Mouse (Mus musculus): ENCODE data around the gene Frmd8. TPM values are rescaled to one million over a fixed set of nuclear protein-coding genes. Genes with fewer than 3 reads are reported as not detected.

Frmd8 gene
- polyA plus RNA-seq, 1 experiment from 2014 or later, result 15.8 TPM

- no peak overlapping the region for H3K4me2 ChIP-seq (ENCODE audit: low read depth, low read length)
- no peak for ATAC-seq (replicated peaks; ENCODE audit: insufficient number of reproducible peaks, low FRiP score, low TSS enrichment, low read depth)
- H3K36me3 ChIP-seq (replicated peaks; ENCODE audit: control insufficient read depth, insufficient read depth, low read depth, low read length), result no peaks in the 10 kb centered on the region
- peaks cover 2% of the 10 kb centered on the region; the same call in 1 of the 2 replicates for H3K4me1 ChIP-seq (ENCODE audit: control insufficient read depth, insufficient read depth, low read length)
- no peak overlapping the region for H3K9ac ChIP-seq (replicated peaks; ENCODE audit: low read length)
- WGBS, result 53% methylated on average over 4 of the region's 4 CpGs
- no peak overlapping the region for H3K27ac ChIP-seq (replicated peaks; ENCODE audit: low read depth, low read length)
- no peak overlapping the region for H3K4me3 ChIP-seq (ENCODE audit: low read depth, low read length)
- no peaks in the 10 kb centered on the region for H3K9me3 ChIP-seq (replicated peaks; ENCODE audit: control insufficient read depth, low read length)
- H3K27me3 ChIP-seq (ENCODE audit: control insufficient read depth, insufficient read depth, low read length), result no peaks in the 10 kb centered on the region
- DNase-seq (ENCODE audit: low spot score), result no peak
Observed at GRCm38 (mm10) chr19:5841389-5841946, 33.6 kb downstream of the Frmd8 start.

GRCm38 (mm10) chr19:5840890-5841388 lies 34.1 kb downstream of the Frmd8 start:
- no peak overlapping the region for H3K9ac ChIP-seq (replicated peaks; ENCODE audit: low read length)
- H3K27ac ChIP-seq (replicated peaks; ENCODE audit: low read depth, low read length), result no peak overlapping the region

GRCm38 (mm10) chr19:5840086-5840889 lies 34.8 kb downstream of the Frmd8 start:
- ATAC-seq (replicated peaks; ENCODE audit: insufficient number of reproducible peaks, low FRiP score, low TSS enrichment, low read depth), result no peak
- no peak overlapping the region for H3K9ac ChIP-seq (replicated peaks; ENCODE audit: low read length)

More at GRCm38 (mm10) chr19:5840890-5841388, 34.1 kb downstream of the Frmd8 start:
- 0 out of 2 replicates have a peak, but pooled peaks cover 2% of the 10 kb centered on the region for H3K4me1 ChIP-seq (ENCODE audit: control insufficient read depth, insufficient read depth, low read length)
- no peak overlapping the region for H3K4me2 ChIP-seq (ENCODE audit: low read depth, low read length)
- no peak overlapping the region for H3K4me3 ChIP-seq (ENCODE audit: low read depth, low read length)
- H3K9me3 ChIP-seq (replicated peaks; ENCODE audit: control insufficient read depth, low read length), result no peaks in the 10 kb centered on the region
- 84% methylated on average over 9 of the region's 9 CpGs for WGBS
- DNase-seq (ENCODE audit: low spot score) (no peak), ATAC-seq (replicated peaks; ENCODE audit: insufficient number of reproducible peaks, low FRiP score, low TSS enrichment, low read depth) (no peak)
- H3K27me3 ChIP-seq (ENCODE audit: control insufficient read depth, insufficient read depth, low read length), result no peaks in the 10 kb centered on the region
- no peaks in the 10 kb centered on the region for H3K36me3 ChIP-seq (replicated peaks; ENCODE audit: control insufficient read depth, insufficient read depth, low read depth, low read length)

GRCm38 (mm10) chr19:5839317-5840085 lies 35.6 kb downstream of the Frmd8 start:
- H3K27me3 ChIP-seq (ENCODE audit: control insufficient read depth, insufficient read depth, low read length), result no peaks in the 10 kb centered on the region
- 76% methylated on average over 14 of the region's 14 CpGs for WGBS
- no peaks in the 10 kb centered on the region for H3K36me3 ChIP-seq (replicated peaks; ENCODE audit: control insufficient read depth, insufficient read depth, low read depth, low read length)
- H3K4me3 ChIP-seq (ENCODE audit: low read depth, low read length), result no peak overlapping the region
- no peak for ATAC-seq (replicated peaks; ENCODE audit: insufficient number of reproducible peaks, low FRiP score, low TSS enrichment, low read depth)
- no peak overlapping the region for H3K4me2 ChIP-seq (ENCODE audit: low read depth, low read length)
- no peak overlapping the region for H3K27ac ChIP-seq (replicated peaks; ENCODE audit: low read depth, low read length)
- no peak overlapping the region for H3K9ac ChIP-seq (replicated peaks; ENCODE audit: low read length)
- H3K4me1 ChIP-seq (ENCODE audit: control insufficient read depth, insufficient read depth, low read length), result no peaks in the 10 kb centered on the region
- no peak for DNase-seq (ENCODE audit: low spot score)
- H3K9me3 ChIP-seq (replicated peaks; ENCODE audit: control insufficient read depth, low read length), result no peaks in the 10 kb centered on the region

More at GRCm38 (mm10) chr19:5840086-5840889, 34.8 kb downstream of the Frmd8 start:
- H3K4me3 ChIP-seq (ENCODE audit: low read depth, low read length), result no peak overlapping the region
- H3K27ac ChIP-seq (replicated peaks; ENCODE audit: low read depth, low read length), result no peak overlapping the region
- no peak overlapping the region for H3K4me2 ChIP-seq (ENCODE audit: low read depth, low read length)
- no peaks in the 10 kb centered on the region for H3K9me3 ChIP-seq (replicated peaks; ENCODE audit: control insufficient read depth, low read length)
- 74% methylated on average over 18 of the region's 18 CpGs for WGBS
- H3K36me3 ChIP-seq (replicated peaks; ENCODE audit: control insufficient read depth, insufficient read depth, low read depth, low read length), result no peaks in the 10 kb centered on the region
- 0 out of 2 replicates have a peak, but pooled peaks cover 2% of the 10 kb centered on the region for H3K4me1 ChIP-seq (ENCODE audit: control insufficient read depth, insufficient read depth, low read length)
- DNase-seq (ENCODE audit: low spot score), result no peak
- no peaks in the 10 kb centered on the region for H3K27me3 ChIP-seq (ENCODE audit: control insufficient read depth, insufficient read depth, low read length)

GRCm38 (mm10) chr19:5838892-5839165 lies 36.2 kb downstream of the Frmd8 start:
- Histone ChIP-seq H3K9ac (replicated peaks; ENCODE audit: low read length) (no peak overlapping the region), H3K4me1 (ENCODE audit: control insufficient read depth, insufficient read depth, low read length) (no peaks in the 10 kb centered on the region), H3K36me3 (replicated peaks; ENCODE audit: control insufficient read depth, insufficient read depth, low read depth, low read length) (no peaks in the 10 kb centered on the region), H3K9me3 (replicated peaks; ENCODE audit: control insufficient read depth, low read length) (no peaks in the 10 kb centered on the region), H3K4me2 (ENCODE audit: low read depth, low read length) (no peak overlapping the region), H3K27me3 (ENCODE audit: control insufficient read depth, insufficient read depth, low read length) (no peaks in the 10 kb centered on the region), H3K4me3 (ENCODE audit: low read depth, low read length) (no peak overlapping the region), H3K27ac (replicated peaks; ENCODE audit: low read depth, low read length) (no peak overlapping the region)
- WGBS, result 88% methylated on average over 4 of the region's 4 CpGs
- ATAC-seq (replicated peaks; ENCODE audit: insufficient number of reproducible peaks, low FRiP score, low TSS enrichment, low read depth) (no peak), DNase-seq (ENCODE audit: low spot score) (no peak)

GRCm38 (mm10) chr19:5838136-5838891 lies 36.8 kb downstream of the Frmd8 start:
- no peak overlapping the region for H3K4me3 ChIP-seq (ENCODE audit: low read depth, low read length)
- H3K9ac ChIP-seq (replicated peaks; ENCODE audit: low read length), result no peak overlapping the region
- no peak overlapping the region for H3K4me2 ChIP-seq (ENCODE audit: low read depth, low read length)
- WGBS, result 84% methylated on average over 12 of the region's 12 CpGs
- no peaks in the 10 kb centered on the region for H3K27me3 ChIP-seq (ENCODE audit: control insufficient read depth, insufficient read depth, low read length)
- H3K9me3 ChIP-seq (replicated peaks; ENCODE audit: control insufficient read depth, low read length), result no peaks in the 10 kb centered on the region
- DNase-seq (ENCODE audit: low spot score) (no peak), ATAC-seq (replicated peaks; ENCODE audit: insufficient number of reproducible peaks, low FRiP score, low TSS enrichment, low read depth) (no peak)
- H3K27ac ChIP-seq (replicated peaks; ENCODE audit: low read depth, low read length), result no peak overlapping the region
- no peaks in the 10 kb centered on the region for H3K4me1 ChIP-seq (ENCODE audit: control insufficient read depth, insufficient read depth, low read length)
- H3K36me3 ChIP-seq (replicated peaks; ENCODE audit: control insufficient read depth, insufficient read depth, low read depth, low read length), result no peaks in the 10 kb centered on the region

- WGBS, result 87% methylated on average over 8 of the region's 8 CpGs
- Histone ChIP-seq H3K27ac (replicated peaks; ENCODE audit: low read depth, low read length) (no peak overlapping the region), H3K4me1 (ENCODE audit: control insufficient read depth, insufficient read depth, low read length) (no peaks in the 10 kb centered on the region), H3K27me3 (ENCODE audit: control insufficient read depth, insufficient read depth, low read length) (no peaks in the 10 kb centered on the region), H3K4me3 (ENCODE audit: low read depth, low read length) (no peak overlapping the region), H3K36me3 (replicated peaks; ENCODE audit: control insufficient read depth, insufficient read depth, low read depth, low read length) (no peaks in the 10 kb centered on the region), H3K4me2 (ENCODE audit: low read depth, low read length) (no peak overlapping the region), H3K9ac (replicated peaks; ENCODE audit: low read length) (no peak overlapping the region), H3K9me3 (replicated peaks; ENCODE audit: control insufficient read depth, low read length) (no peaks in the 10 kb centered on the region)
- DNase-seq (ENCODE audit: low spot score) (no peak), ATAC-seq (replicated peaks; ENCODE audit: insufficient number of reproducible peaks, low FRiP score, low TSS enrichment, low read depth) (no peak)
Observed at GRCm38 (mm10) chr19:5837606-5838005, 37.5 kb downstream of the Frmd8 start.

Data from embryonic facial prominence, embryonic 11.5 days (tissue).